Mouse (Mus musculus): ENCODE results near the gene Abtb2.

The Abtb2 gene

GRCm38 (mm10) chr2:103583316-103583715, 17.2 kb downstream of the Abtb2 start:
- no peak for DNase-seq (ENCODE audit: extremely low read depth, low read depth, low spot score)

DNA sequence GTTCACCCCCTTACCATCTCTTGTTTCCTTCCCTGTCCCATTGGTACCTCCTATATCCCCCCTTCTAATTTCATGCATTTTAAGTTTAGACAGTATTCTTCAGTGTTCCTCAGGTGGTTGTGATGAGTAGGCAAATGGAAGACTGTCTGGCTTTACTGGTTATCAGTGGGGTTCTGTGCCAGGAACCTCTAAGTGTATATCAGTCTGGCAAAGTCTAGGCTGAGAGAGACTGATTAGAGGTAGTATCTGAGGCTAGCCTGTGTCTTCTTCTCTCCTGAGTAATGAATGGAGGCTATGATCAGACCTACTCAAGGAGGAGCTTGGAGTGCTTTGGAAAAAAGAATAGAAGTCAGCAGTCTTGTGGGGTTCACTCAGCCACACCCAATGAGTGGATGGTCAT, 18.0 kb downstream of the Abtb2 start:
- DNase-seq (ENCODE audit: extremely low read depth, low read depth, low spot score): no peak

DNA sequence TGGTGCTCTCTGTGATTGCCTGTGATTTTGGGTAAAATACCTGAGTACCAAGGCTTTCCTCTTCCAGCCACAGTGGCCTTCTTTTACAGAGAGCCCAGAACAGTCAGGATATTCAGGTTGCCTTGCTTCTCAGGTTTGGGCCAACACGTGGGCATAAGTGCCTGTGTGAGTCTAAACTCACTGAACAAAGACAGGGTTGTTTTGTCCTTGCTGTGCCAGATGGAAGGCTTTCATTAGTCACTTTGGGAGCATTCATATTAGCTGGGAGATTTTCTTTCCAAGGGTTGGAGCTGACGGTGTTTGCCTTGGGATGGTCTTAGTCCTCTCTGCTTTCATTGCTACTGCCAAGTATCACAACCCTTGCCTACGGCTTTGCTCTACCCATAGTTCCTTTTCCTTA, 20.3 kb downstream of the Abtb2 start:
- peak; percentile 33 for DNase-seq (ENCODE audit: extremely low read depth, low read depth, low spot score)

DNA sequence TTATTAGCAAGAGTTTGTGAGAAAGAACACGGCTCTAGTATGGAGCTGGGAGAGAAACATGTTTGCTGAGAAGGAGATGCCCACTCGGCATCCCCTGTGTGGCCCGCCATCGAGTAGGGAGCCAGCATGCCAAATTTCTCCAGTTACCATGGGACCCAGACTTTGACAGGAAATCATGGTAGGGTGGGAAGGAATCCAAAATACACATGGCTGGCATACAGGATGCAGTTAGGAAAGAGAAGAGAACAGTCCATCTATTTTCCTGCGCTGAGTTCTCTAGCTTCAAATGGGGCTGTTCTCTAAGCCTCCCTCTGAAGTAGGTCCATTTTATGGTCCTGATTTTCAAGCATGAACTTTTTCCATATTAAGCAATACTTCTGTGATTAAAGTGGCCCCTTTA, 22.7 kb downstream of the Abtb2 start:
- DNase-seq (ENCODE audit: extremely low read depth, low read depth, low spot score): no peak

DNA sequence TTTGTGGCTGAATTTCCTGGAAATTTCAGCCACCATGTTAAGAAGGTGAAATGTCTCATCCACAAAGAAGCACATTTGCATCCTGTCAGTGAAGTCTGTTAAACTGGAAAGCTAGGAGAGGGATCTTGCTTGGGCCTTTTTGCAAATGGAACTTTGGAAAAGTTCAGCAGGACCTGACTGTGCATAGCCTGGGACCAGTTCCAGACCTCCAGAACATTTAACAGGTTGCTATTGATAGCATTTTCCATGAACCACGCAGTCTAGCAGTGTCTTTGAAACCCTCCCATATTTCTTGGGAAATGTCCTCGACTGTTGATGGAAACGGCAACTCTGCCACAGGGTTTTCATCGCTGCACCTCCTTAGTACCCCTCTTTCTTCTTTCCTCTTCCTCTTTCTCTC, 23.3 kb downstream of the Abtb2 start:
- no peak for DNase-seq (ENCODE audit: extremely low read depth, low read depth, low spot score)

DNA sequence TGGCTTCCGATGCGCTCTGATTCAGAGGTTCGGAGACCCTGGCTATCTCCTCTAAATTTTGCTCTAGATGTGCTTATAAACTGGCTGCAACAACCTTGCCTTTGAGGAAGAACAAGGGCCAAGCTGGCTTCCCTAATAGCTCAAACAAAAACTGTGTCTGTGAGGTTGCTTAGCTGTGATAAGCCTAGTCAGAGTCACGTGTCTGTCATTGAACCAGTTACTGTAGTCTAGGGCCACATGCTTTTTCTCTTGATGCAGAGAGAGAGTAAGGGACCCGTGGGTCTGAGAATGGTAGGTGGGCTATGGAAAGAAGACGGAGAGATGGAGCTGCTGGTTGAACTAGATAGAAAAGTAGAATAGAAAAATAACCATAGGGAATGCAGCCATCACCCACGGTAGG, 24.5 kb downstream of the Abtb2 start:
- no peak for DNase-seq (ENCODE audit: extremely low read depth, low read depth, low spot score)

DNA sequence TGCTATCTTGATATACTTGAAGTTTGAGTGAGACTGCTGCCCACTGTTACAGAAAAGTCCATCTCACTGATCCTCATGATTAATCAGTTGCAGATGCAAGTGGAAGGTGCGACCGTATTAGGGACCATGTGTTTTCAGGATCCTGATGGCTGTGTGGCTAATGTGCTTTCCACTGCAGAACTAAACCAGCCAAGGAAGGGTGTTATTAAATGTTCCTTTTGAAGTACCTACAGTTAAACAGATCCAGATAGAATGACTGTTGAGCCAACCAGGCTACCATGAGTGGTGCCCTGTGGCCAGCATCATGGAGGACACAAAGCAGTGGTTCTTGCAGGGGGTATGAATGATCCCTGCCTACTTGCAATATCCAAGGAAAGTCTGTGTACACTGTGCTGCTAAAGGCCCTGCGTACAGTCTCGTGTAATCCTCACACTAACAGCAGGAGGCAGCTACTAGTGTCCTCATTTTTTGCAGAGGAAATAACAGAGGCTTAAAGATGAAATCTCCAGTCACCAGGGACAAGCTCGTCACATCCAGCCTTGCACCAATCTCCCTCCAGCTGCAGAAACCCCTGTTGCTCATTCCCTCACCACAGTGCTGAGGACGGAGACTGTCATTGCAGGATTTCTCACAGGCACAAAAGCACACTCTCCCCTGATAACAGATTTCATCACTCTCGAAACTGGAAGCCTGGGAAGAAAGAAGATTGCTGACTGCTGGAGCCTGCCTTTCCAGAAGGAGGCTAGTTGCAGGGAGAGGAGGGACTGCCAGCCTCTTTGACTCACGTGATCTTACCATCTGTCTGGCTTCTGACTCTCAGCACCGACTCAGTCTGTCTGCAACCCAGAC, 25.9 kb downstream of the Abtb2 start:
- DNase-seq (ENCODE audit: extremely low read depth, low read depth, low spot score): no peak

- DNase-seq (ENCODE audit: extremely low read depth, low read depth, low spot score): no peak
These were observed 26.4 kb downstream of the Abtb2 start for GRCm38 (mm10) chr2:103592591-103592929.

DNA sequence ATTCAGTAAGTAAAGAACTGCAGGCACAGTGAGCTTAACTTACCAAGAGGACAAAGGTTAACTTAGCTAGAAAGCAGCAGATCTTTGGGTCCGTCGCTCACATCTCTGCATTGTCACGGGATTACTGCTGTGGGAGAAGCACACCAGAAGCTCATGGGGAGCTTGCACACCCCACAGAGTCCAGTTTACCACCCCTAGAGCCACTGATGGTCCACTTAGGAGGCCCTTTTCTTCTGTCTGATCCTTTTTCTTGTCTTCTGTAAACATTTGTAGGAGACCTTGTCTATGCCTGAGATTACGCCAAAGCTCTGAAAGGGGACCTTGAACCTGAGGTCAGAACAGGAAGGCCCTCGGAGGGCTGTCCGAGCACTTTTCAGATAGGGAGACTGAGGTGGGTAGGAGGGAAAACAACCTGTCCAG, 28.5 kb downstream of the Abtb2 start:
- DNase-seq (ENCODE audit: extremely low read depth, low read depth, low spot score): no peak

DNA sequence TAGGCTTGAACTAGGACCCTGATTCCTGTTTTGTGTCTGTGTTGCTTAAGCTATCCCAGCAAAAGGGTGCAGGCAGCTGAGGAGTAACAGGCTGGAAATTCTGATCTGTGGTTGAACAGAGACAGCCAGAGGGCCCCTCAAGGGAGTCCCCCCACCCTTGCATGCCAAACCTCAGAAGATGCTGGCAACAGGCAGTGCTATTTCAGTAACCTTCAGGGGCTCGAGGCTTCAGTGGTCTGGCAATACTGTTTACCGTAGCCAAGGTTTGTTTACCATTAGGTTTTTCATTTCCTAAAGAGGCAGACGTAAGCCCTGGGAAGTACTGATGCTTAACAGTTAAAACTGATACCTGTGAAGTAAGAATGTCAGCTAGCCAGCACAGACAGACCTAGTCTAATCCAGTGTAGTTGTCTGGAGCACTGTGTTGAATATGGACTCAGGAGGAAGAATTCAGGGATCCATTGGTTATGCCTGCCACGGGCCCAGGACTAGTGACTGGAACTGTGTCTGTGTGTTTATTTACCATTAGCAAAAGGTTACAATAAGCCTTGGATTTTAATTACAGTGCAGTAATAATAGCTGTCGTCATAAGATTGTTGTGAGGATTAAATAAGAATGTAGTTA, 29.0 kb downstream of the Abtb2 start:
- no peak for DNase-seq (ENCODE audit: extremely low read depth, low read depth, low spot score)

DNA sequence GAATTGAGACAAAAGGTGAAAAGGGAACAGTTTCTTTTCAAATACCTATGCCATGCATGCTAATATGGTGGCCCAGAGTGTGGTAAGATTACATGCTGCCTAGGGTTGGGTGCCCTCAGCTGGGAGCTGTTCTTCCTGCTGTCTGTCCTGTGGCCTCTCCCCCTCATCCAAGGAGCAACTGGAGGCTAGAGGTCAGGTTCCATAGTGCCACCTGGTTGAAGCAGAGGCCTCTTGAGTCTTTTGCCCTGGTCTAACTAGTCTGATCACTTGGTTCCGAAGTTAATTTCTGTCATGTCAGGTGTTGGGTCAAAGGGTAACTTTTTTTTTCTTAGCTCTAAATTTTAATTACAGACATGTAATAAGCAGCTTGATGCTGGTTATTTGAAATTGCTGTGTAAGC, 33.2 kb downstream of the Abtb2 start:
- DNase-seq (ENCODE audit: extremely low read depth, low read depth, low spot score): no peak

- DNase-seq (ENCODE audit: extremely low read depth, low read depth, low spot score): no peak
These were observed 34.2 kb downstream of the Abtb2 start for GRCm38 (mm10) chr2:103600165-103600891.

- no peak for DNase-seq (ENCODE audit: extremely low read depth, low read depth, low spot score)
These were observed 35.0 kb downstream of the Abtb2 start for GRCm38 (mm10) chr2:103601126-103601525.

DNA sequence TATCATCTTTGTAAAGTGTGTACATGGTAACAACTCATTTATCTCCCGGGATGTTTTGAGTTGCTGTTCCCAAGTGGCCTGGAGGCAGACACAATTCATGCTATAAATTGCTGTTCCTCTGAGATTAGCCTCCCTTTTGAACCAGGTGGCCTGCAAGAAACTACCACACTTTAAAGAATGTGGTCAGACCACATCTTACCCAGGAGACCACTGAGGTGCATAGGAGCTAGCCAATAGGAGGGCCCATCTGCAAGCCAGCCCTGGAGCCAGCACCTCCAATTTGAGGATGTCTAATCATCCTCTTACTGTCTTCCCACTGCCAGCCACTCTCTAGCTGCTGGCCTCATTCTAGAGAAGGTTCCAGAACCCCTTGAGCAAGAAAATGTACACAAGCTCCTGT, 35.4 kb downstream of the Abtb2 start:
- no peak for DNase-seq (ENCODE audit: extremely low read depth, low read depth, low spot score)

DNA sequence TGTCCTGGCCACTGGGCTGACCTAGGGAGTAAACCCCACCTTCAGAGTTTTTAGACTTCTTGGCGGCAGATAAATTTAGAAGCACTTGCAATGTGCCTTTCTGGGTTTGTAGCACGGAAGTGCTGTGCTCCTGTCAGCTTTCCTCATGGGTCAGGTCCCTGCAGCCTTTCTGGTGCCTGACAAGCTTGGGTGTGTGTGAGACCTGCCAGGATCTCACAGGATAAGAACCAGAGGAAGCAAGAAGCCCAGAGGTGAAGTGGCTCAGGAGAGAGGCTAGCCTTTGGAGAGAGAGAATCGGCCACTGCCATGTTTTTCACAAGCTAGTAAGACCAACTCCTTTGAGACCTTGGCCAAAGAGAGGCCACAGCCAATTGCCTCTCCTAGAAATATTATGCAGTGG, 37.1 kb downstream of the Abtb2 start:
- no peak for DNase-seq (ENCODE audit: extremely low read depth, low read depth, low spot score)

GRCm38 (mm10) chr2:103603869-103604268, 37.8 kb downstream of the Abtb2 start:
- no peak for DNase-seq (ENCODE audit: extremely low read depth, low read depth, low spot score)

DNA sequence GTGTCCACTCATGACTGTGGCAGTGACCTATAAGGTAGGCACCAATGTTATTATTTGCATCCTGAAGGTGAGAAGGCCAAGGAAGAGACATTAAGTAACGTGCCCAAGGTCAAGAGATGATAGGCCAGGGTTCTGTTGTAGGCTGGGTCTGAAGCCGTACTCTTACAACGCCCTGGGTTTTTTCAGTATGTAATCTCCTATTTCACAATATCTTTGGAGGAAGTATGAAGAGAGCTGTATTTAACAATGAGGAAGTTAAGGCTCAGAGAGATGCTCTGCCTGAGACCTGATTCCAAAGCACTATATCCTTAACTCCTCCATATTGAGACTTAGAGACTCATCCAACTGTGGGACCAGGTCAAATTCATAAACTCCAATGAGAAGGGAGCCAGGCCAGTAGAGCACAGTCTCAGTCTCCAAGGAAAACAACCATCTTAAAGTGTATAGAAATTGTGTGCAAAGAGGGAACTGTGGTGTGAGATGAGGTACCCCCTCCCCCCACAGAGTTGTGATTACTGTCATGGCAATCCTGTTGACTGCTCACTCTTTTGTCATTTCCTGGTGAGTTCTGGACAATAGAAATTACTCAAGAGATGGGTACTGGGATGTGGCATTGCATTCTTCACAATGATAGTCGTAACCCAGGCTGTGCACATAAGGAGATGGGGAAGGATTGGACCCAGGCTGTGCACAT, 39.8 kb downstream of the Abtb2 start:
- no peak for DNase-seq (ENCODE audit: extremely low read depth, low read depth, low spot score)

GRCm38 (mm10) chr2:103607926-103608325, 41.8 kb downstream of the Abtb2 start:
- DNase-seq (ENCODE audit: extremely low read depth, low read depth, low spot score): no peak

DNA sequence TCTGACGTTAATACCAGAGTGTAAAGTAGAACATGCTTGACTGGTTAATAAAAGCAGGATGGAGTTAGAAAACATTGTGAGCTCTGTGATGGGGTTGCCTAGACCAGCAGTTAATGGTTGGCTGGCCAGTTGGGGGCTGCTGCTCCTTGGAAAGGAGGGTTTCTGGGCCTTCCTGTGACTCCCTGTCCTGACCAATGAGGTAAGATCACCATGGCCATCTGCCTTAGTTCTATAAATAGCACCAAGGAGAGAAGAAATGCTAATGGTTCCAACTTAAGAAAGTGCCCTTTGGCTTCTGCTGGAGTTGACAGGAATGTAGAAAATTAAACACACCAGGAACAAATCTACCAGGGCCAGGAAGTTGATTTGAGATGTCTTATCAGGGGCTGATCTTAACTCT, 42.8 kb downstream of the Abtb2 start:
- no peak for DNase-seq (ENCODE audit: extremely low read depth, low read depth, low spot score)

DNA sequence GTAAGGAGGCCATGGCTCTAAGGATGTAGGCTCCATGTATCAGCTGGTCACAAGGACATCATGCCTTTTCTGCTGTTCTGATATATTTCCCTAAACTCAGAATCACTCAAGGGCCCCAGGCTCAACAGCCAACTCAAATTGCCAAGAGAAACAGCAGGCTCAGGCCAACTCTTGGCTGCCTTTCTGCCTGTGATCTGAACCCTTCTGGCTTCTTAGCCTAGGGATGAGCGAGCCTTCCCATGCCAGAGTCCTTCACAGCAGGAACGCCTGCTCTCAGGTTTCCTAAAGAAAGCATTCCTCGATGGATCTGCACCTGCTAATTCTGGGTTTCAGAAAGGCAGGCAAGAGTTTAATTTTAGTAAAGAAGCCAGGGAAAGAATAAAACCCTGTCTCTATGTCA, 43.4 kb downstream of the Abtb2 start:
- no peak for DNase-seq (ENCODE audit: extremely low read depth, low read depth, low spot score)

DNA sequence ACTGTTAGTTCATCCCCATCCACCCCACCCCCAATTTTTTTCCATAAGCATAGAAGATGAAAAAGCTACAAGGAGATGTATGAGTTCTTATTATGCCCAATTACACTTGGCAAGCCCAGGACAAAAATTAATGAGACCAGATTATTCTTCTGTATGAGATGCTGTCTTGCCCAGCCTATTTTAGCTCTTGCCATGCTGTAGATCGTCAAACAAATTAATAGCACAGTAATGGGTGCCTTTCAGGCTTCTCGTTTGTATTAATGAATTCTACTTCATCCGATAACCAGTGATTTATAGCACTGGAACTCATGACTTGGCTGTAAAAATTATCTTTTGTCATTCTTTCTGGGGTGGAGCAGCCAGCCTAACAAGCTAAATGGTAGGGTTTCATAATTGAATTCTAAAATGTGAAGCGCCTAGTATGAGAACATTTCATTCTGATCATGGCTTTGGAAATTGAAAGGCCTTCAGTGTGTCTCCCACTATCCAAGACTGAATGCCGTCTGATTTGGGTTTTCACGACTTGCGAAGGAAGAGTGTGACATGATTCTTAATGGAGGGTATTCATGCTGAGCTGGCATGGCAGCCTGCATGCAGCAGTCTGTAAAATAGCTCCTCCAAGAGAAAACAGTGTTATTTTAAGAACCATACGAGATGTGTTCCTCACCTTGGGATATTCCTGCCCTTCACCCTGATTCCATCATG, 44.9 kb downstream of the Abtb2 start:
- no peak for DNase-seq (ENCODE audit: extremely low read depth, low read depth, low spot score)
